Mouse (Mus musculus): ENCODE data around the gene Rxra. TPM values are rescaled to one million over a fixed set of nuclear protein-coding genes. Genes with fewer than 3 reads are reported as not detected.

Gene Rxra
- polyA plus RNA-seq, 1 experiment: 4.9 TPM

DNA sequence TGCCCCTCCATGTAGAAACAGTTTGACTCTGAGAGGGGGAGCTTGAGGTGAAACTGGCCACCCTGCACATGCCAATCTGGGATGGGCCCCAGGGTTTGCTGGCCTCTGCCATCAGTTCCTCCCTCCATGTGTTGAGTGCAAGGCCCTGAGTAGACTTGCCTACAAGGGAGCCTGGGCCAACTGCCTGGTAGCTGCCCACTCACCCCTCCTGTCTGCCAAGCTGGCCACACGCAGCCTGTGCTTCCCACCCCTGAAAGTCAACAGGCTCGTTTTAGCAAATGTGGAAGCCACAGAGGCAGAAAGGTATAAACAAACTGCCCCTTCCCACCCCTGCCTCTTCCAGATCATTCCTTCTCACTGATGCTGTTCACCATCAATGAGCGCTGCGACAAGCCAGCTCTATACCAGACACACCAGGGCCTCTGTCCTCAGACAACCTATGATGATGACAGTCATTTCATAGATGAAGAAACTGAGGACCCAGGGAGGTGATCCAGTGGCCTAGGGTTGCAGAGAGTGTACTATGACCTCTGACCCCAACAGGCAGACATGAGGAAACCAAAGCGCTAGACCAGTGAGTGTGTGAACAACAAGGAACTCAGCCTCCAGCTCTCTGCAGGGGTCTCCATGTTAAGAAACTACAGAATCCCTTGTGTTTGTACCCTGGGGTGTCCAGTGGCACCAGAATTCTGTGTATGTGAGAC lies 36.5 kb upstream of the Rxra start:
- no peaks in the 10 kb centered on the region for H3K4me1 ChIP-seq (ENCODE audit: control insufficient read depth, insufficient read depth, low read length)
- H3K27ac ChIP-seq (ENCODE audit: control insufficient read depth, insufficient read depth, low read depth, low read length, poor library complexity): no peak overlapping the region
- 79% methylated on average over 5 of the region's 5 CpGs for WGBS
- no peak for TF ChIP-seq POLR2A (IDR thresholded peaks at IDR 0.05; ENCODE audit: borderline replicate concordance, control insufficient read depth, low read depth, low read length)
- no peak for TF ChIP-seq CTCF (IDR thresholded peaks at IDR 0.05; ENCODE audit: control insufficient read depth, insufficient read depth, low read length)
- no peak overlapping the region for H3K4me3 ChIP-seq (replicated peaks; ENCODE audit: control insufficient read depth, low read depth, low read length)

GRCm38 (mm10) chr2:27640900-27641479 lies 35.2 kb upstream of the Rxra start:
- H3K4me1 ChIP-seq (ENCODE audit: control insufficient read depth, insufficient read depth, low read length): no peaks in the 10 kb centered on the region
- H3K4me3 ChIP-seq (replicated peaks; ENCODE audit: control insufficient read depth, low read depth, low read length): no peak overlapping the region
- 71% methylated on average over 3 of the region's 3 CpGs for WGBS
- TF ChIP-seq POLR2A (IDR thresholded peaks at IDR 0.05; ENCODE audit: borderline replicate concordance, control insufficient read depth, low read depth, low read length): no peak
- no peak overlapping the region for H3K27ac ChIP-seq (ENCODE audit: control insufficient read depth, insufficient read depth, low read depth, low read length, poor library complexity)

- no peaks in the 10 kb centered on the region for H3K4me1 ChIP-seq (ENCODE audit: control insufficient read depth, insufficient read depth, low read length)
- H3K27ac ChIP-seq (ENCODE audit: control insufficient read depth, insufficient read depth, low read depth, low read length, poor library complexity): no peak overlapping the region
- TF ChIP-seq POLR2A (IDR thresholded peaks at IDR 0.05; ENCODE audit: borderline replicate concordance, control insufficient read depth, low read depth, low read length) (no peak), CTCF (IDR thresholded peaks at IDR 0.05; ENCODE audit: control insufficient read depth, insufficient read depth, low read length) (no peak)
- WGBS: 69% methylated on average over 5 of the region's 5 CpGs
- no peak overlapping the region for H3K4me3 ChIP-seq (replicated peaks; ENCODE audit: control insufficient read depth, low read depth, low read length)
These were observed 31.6 kb upstream of the Rxra start for GRCm38 (mm10) chr2:27644547-27645120.

DNA sequence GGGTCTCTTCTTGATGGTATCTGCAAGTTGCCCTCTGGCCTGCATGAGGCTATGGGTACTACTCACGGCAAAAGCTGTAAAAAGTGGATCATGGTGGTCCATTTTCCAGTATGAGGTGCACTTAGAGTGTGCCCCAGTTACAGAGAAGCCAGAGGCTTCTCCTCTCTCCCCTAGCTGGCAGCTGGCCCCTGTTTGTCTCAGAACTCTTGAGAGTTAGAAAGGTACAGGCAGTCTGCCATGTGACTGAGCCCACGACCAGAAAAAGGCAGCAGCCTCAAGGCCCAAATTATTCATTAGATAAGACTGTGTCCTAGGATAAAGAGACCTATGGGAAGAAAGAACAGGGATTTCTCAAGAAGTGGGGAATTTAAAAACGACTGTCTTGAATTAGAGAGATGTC lies 30.8 kb upstream of the Rxra start:
- no peaks in the 10 kb centered on the region for H3K4me1 ChIP-seq (ENCODE audit: control insufficient read depth, insufficient read depth, low read length)
- H3K27ac ChIP-seq (ENCODE audit: control insufficient read depth, insufficient read depth, low read depth, low read length, poor library complexity): no peak overlapping the region
- WGBS: 53% methylated on average over 3 of the region's 3 CpGs
- TF ChIP-seq POLR2A (IDR thresholded peaks at IDR 0.05; ENCODE audit: borderline replicate concordance, control insufficient read depth, low read depth, low read length): no peak
- no peak for TF ChIP-seq CTCF (IDR thresholded peaks at IDR 0.05; ENCODE audit: control insufficient read depth, insufficient read depth, low read length)
- H3K4me3 ChIP-seq (replicated peaks; ENCODE audit: control insufficient read depth, low read depth, low read length): no peak overlapping the region

GRCm38 (mm10) chr2:27649862-27650661 lies 26.2 kb upstream of the Rxra start:
- H3K27ac ChIP-seq (ENCODE audit: control insufficient read depth, insufficient read depth, low read depth, low read length, poor library complexity): no peak overlapping the region
- no peak overlapping the region for H3K4me3 ChIP-seq (replicated peaks; ENCODE audit: control insufficient read depth, low read depth, low read length)
- 77% methylated on average over 8 of the region's 8 CpGs for whole genome bisulfite sequencing
- H3K4me1 ChIP-seq (ENCODE audit: control insufficient read depth, insufficient read depth, low read length): no peaks in the 10 kb centered on the region
- TF ChIP-seq POLR2A (IDR thresholded peaks at IDR 0.05; ENCODE audit: borderline replicate concordance, control insufficient read depth, low read depth, low read length) (no peak), CTCF (IDR thresholded peaks at IDR 0.05; ENCODE audit: control insufficient read depth, insufficient read depth, low read length) (no peak)

DNA sequence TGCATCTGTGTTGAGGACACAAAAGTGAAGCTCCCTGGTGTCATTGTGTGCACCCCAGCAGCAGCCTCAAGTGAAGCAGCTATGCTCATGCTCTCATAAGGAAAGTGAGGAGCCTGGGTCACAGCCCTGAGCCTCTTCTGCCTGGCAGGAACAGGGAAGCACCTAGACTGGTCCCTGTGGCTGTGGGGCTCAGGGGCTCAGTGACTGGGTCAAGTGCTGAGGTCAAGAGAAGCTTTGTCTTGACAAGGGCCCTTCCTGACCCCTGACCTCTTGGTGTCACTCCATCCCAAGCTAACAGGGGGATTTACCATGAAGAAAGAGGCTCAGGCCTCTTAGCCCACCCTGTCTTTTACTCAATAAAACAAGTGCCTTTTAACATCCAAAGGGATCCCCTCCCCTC lies 25.2 kb upstream of the Rxra start:
- Histone ChIP-seq H3K4me3 (replicated peaks; ENCODE audit: control insufficient read depth, low read depth, low read length) (no peak overlapping the region), H3K4me1 (ENCODE audit: control insufficient read depth, insufficient read depth, low read length) (no peaks in the 10 kb centered on the region), H3K27ac (ENCODE audit: control insufficient read depth, insufficient read depth, low read depth, low read length, poor library complexity) (no peak overlapping the region)
- TF ChIP-seq POLR2A (IDR thresholded peaks at IDR 0.05; ENCODE audit: borderline replicate concordance, control insufficient read depth, low read depth, low read length): no peak

GRCm38 (mm10) chr2:27653496-27654030 lies 22.7 kb upstream of the Rxra start:
- TF ChIP-seq CTCF (IDR thresholded peaks at IDR 0.05; ENCODE audit: control insufficient read depth, insufficient read depth, low read length) (no peak), POLR2A (IDR thresholded peaks at IDR 0.05; ENCODE audit: borderline replicate concordance, control insufficient read depth, low read depth, low read length) (no peak)
- Histone ChIP-seq H3K27ac (ENCODE audit: control insufficient read depth, insufficient read depth, low read depth, low read length, poor library complexity) (no peak overlapping the region), H3K4me3 (replicated peaks; ENCODE audit: control insufficient read depth, low read depth, low read length) (no peak overlapping the region), H3K4me1 (ENCODE audit: control insufficient read depth, insufficient read depth, low read length) (no peaks in the 10 kb centered on the region)
- 77% methylated on average over 5 of the region's 5 CpGs for WGBS

All from bone marrow, adult 2 months (tissue).